Mouse (Mus musculus) embryo, embryonic 11.5 days (tissue): ENCODE results near the gene Rundc1.
"Not testable (repeated sequence)": the region's sequence is repeated elsewhere in the genome, so short reads cannot be mapped to it uniquely, and the experiment has no call there.

Experiments used
- DNase-seq: peaks from one replicate; pipeline ENCODE4 v3.0.0-alpha.2; 2012; ENCODE audit warnings: low read depth, low spot score

Gene Rundc1

DNA sequence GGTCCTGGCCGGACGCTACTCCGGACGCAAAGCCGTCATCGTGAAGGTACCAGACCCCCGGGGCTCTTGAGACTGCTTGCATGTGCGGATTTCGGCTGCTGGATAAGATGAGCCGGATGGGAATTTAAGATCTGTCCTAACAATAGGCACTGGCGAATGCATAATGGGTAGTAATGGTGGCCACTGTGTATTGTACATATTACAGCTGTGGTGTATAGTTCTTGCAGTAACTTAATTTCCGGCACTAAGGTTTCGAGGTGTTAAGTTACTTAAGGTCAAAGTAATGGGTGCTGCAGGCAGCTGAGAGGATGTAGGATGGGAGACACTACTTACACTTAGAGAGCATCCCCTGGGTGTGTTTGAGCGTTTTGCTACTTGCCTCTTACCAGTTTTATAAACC, 17.9 kb downstream of the Rundc1 start:
- DNase-seq = no peak

DNA sequence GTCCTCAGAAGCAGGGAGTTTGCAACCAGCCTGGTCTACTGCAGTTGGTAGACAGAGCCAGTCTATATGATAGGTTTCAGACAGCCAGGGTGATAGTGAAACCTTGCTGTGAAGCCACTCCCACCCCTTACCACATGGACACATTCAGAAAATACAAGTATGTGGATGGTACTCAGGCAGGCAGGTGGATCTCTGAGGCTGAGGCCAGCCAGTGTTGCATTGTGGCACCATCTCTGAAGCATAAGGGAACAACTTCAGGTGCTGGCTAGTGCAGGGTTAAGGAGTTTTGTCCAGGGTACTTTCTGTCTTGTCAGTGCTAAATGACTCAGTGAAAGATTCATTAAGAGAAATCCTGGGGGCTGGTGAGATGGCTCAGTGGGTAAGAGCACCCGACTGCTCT, 21.4 kb downstream of the Rundc1 start:
- no peak for DNase-seq

DNA sequence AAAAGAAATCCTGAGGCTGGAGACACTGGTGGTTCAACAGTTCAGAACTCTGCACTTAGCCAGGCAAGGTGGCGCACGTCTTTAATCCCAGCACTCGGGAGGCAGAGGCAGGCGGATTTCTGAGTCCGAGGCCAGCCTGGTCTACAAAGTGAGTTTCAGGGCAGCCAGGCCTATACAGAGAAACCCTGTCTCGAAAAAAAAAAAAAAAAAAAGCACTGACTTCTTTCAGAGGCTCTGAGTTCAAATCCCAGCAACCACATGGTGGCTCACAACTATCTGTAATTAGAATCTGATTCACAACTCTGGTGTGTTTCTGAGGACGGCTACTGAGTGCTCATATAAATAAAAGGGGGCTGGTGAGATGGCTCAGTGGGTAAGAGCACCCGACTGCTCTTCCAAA, 22.0 kb downstream of the Rundc1 start:
- not testable (repeated sequence) for DNase-seq

DNA sequence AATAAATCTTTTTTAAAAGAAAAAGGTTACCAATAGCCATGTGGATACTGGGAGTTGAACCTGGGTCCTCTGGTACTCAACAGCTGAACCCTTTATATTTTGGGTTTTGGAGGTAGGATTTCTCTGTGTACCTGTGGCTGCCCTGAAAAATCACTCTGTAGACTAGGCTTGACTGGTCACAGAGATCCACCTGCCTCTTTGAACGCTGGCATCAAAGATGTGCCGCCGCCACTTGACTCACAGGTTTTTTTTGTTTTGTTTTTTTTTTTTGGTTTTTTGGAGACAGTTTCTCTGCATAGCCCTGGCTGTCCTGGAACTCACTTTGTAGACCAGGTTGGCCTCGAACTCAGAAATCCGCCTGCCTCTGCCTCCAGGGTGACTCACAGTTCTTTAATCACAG, 22.9 kb downstream of the Rundc1 start:
- DNase-seq = no peak

DNA sequence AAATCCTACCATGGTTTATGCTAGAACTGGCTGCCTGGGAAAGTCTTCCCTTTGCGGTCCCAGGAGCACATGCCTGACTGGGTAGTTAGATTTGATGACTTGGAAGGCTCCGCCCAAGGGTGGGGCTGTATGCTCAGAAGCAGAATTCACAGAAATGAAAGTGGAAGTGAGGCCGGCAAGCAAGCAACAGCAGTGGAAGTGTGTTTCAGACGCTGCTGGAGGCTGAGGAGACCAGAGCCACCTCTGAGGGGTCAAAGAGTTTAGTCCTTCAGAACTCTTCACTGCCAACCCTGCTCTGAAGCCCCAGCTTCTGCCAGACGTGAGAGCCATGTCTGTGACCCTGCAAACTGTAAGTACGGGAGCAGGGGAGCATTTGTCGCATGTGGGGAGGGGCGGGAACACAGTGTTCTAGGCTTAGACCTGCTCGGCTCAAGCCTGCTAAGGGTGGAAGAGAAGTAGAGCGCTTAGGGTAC, 23.4 kb downstream of the Rundc1 start, which contains the start of gene Ifi35:
Gene Ifi35 (plus strand): TSS at position 134 of the 473 bp plus-strand sequence.
- DNase-seq = no peak

DNA sequence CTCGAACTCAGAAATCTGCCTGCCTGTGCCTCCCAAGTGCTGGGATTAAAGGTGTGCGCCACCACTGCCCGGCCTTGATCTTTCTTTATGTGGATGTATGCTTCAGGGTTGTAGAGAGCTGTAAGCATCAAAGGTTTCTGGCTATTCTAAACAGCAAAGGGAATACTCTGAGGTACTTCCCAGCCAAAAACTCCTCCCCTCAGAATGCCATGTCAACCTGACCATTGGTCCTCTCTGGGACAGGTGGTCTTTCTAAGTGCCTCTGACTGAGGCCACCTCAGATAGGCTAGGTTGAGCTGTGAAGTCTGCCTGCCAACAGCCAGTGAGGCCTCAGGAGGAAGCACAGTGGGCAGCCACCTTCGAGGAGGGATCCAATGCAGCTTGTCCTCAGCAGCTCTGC, 24.0 kb downstream of the Rundc1 start:
- DNase-seq = no peak

DNA sequence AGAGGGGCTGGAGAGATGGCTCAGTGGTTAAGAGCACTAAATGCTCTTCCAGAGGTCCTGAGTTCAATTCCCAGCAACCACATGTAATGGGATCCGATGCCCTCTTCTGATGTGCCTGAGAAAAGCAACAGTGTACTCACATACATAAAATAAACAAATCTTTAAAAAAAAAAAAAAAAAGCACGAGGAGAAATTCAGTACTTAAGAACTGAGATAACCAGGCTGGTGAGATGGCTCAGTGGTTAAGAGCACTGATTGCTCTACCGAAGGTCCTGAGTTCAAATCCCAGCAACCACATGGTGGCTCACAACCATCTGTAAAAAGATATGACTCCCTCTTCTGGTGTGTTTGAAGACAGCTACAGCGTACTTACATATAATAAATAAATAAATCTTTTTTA, 24.7 kb downstream of the Rundc1 start:
- DNase-seq = not testable (repeated sequence)

DNA sequence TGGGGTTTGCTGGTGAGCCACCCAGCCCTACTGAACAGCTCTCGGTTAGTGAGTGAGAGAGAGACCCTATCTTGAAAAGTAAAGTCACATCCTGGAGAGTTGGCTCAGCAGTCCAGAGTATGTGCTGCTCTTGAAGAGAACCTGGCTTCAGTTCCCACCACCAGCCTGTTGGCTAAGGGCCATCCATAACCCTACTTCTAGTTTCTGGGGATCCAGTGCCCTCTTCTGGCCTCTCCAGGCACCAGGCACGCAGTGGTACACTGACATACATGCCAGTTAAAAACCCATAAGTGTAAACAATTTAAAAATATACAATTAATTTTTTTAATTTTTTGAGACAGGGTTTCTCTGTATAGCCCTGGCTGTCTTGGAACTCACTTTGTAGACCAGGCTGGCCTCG, 25.5 kb downstream of the Rundc1 start:
- DNase-seq = no peak

DNA sequence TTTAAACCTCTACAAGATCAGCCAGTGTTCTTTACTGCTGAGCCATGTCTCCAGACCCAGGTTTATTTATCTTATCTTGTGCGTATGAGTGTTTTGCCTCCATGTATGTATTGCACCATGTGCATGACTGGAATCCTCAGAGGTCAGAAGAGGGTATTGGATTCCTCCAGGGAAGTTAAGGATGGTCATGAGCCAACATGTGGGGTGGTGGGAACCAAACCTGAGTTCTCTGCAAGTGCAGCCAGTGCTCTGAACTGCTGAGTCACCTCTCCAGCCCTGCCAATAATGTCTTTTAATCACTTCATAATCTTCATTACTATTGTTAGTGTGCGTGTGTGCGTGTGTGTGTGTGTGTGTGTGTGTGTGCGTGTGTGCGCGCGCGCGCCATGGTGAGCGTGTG, 26.7 kb downstream of the Rundc1 start:
- no peak for DNase-seq

DNA sequence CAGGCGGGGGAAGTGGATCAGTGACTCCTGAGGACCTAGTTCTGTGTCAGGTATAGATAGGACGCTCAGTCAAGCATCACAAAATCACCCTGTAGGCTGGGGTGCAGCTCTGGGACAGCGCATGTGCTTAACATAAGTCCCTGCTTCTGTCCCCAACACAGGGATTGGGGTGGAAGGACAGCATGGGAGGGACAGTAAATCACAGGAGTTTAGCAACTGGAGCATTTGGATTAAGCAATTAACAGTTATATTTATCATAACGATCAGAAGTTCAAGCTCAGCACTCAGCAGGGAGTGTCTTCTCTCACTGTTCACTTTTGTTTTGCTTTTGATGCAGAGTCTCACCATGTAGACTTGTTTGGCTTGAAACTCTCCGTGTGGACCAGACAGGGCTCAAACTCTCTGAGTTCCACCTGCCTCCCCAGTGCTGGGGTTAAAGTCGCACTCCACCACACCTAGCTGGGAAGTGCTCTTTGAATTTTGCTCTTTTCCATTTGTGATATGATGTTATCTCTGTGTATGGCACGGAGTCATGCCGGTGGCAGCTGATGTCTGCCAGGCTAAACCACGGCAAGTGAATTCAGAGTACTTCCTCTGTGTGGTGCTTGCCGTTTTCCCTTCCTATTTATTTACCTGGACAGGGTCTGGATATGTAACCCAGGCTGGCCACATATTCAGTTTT, 27.3 kb downstream of the Rundc1 start:
- no peak for DNase-seq

DNA sequence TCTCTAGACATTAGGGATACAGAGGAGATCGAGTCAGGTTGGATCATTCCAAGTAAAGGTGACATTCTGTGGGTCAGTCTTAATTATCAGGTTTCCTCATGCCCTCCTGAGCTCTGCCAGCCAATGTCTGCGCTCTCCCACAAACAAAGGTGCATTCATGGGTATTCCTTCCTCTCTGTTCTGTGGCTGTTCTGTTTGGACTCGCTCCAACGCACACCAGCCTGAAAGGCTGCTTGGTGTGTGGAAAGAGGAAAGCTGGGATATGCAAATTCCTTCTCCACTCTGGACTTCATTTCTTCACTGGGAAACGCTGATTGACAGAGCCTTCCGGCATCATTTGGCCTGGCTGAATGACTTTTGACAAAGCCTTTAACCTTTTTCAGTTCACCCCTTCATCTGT, 29.8 kb downstream of the Rundc1 start:
- no peak for DNase-seq

DNA sequence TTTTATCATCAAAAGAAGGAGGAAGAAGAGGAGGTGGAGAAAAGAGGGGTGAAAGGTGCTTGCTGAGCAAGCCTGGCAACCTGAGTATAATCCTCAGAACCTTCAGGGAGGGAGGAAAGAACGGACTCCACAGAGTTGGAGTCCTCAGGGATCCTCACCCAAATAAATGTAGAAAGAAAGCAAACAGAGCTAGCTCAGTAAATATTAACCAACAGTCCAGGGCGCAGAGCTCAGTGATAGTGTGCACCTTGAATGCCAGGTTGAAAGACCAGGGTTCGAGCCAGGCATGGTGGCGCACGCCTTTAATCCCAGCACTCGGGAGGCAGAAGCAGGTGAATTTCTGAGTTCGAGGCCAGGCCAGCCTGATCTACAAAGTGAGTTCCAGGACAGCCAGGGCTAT, 30.7 kb downstream of the Rundc1 start:
- DNase-seq = no peak

DNA sequence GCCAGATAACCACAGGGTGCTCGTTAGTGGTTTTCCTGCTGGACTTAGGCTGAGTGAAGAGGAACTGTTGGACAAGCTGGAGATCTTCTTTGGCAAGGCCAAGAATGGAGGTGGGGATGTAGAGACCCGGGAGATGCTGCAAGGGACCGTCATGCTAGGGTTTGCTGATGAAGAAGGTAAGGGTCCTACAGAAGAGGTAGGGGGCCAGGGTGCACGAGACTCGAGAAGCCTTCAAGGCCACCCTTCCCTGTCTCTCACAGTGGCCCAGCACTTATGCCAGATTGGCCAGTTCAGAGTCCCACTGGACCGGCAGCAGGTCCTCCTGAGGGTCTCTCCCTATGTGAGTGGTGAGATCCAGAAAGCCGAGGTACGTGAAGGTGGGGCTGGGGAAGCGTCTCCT, 32.7 kb downstream of the Rundc1 start:
- DNase-seq = no peak

DNA sequence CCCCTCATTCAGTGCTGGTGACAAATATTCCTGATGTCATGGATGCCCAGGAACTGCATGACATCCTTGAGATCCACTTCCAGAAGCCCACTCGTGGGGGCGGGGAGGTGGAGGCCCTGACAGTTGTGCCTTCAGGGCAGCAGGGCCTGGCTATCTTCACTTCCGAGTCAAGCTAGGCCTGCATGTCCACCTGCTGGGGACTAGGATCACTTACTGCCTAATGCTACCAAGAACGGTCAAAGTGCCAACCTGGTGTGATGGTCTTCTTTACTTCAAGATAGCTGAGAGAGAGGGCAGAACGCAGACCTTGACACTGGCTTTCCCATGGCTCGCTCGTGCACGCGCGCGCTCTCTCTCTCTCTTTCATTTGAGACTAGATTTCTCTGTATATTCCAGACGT, 33.3 kb downstream of the Rundc1 start:
- DNase-seq = no peak

DNA sequence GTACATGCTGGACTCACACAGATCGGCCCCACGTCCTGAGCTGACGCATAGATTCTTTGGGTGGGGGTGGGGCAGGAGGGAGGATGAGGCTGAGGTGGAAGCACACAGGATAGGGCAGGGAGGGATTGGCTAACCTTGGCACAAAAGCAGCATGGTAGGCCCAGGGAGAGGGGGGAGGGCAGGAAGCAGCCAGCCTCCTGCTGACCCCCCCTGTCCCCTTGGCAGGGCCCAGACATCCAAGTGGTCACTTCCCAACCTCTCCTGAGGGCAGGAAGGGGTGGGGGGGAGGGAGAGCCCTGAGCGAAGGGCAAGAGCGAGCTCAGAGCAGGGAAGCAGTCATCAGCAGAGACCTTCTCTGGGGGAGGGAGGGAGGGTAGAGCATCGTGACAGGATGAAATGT, 34.8 kb downstream of the Rundc1 start:
- DNase-seq = no peak

DNA sequence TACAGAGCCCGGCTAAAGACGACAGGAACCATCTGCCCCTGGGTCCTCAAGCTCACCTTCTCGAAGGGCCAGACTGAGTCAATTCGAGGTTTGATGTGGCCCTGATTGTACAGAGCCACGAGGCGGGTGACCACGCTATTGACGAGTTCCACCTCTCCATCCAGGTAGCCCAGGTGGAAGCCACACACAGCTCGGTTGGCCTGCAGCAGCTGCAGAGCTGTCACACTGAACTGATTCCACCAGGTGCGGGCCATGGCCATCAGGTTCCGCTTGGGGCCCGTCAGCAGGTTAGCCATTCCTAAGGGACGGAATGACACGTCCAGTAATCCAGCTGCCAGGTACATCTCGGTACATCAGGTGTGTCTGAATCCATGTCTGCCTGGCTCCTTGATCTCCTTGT, 35.4 kb downstream of the Rundc1 start:
- DNase-seq = no peak

DNA sequence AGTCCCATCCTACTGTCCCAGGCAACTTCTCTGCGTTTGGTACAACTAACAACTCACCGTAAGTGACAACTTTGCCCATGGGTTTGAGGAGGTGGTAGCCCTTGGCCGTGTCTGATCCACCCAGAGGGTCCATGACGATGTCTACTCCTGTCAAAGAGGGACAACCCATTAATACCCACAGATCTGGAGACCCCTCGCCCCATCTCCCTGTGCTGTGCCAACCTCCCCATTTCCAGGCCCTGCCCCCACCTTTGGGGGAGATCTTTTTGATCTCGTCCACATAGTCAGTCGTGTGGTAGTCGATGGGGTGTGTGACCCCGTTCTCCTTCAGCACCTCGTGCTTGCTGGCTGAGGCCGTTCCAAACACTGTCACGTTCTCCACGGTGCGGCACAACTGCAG, 37.3 kb downstream of the Rundc1 start:
- no peak for DNase-seq

DNA sequence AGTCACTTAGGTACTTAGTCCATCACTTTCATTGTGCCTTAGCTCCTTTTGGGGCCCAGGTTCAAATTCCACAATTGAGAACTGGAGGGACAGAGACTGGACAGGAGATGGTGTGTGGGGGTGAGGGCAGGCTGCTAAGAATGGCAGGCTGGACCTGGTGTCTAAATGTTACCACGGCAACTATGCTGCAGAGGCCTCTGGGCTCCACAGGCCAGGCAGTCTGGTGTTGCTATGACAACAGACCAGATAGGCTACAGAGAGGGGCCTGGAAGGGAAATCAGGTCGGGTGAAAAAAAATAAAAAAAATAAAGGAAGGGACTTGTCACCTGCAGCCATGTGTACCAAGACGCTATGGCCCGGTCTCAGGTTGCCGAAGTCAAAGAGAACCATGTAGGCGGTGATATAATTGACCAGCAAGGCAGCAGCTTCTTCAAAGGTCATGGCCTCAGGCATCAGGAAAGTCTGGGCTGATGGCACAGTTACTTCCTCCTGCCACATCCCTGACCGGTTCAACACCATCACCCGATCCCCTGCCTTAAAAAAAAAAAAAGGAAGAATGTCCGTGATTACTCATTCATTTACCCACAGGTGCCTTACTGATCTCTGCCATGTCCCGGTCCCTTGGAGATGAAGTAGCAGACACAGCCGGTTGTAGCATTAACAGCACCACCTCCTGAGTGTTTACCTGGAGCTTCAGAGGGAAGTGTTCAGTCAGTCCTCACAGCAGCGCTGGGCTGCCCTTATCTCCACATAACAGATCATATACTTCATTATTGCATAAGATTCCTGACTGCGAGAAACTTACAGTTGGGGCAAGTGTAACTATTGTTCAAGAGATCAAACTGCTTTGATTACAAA, 37.9 kb downstream of the Rundc1 start:
- DNase-seq = no peak

DNA sequence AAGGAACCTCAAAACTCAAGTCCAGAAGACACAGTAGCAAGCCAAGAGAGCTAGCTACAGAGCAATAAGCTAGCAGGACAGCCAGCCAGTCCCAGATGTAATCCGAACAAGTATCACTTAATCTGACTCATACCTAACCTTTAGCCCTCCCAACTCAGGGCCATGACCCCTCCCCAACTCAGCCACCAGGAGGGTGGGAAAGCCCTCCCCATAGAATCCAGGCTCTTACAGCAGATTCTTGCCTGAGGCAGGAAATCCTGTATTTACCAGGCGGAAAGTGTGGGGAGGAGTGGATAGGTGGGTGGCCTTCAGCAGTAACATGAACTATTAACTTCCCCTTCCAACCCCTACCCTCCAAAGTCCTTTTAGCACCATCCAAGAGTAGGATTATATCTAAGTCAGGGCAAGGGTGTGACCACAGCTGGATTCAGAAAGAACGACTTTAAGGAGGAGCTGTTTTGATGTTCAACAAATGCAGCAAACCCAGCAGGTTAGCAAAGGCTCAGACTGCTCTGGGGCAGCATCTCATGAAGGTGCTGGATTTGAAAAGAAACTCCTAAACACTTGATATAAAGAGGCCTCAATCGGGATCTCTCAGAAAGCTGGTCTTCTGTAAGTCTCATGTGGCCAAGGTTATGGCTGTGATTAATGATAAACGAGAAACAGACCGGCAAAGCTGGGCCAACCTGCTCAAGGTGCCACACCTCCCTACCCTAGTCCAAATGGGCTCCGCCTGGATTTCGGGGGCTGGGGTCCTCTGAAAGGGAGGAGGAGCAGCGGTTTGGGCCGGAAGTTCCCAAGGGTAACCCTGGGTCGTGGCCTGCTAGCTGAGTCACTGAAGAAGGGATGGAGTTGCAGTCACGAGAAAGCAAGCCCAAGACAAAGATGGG, 39.6 kb downstream of the Rundc1 start, which contains the start of gene Rnd2:
Gene Rnd2 (plus strand): TSS at position 789 of the 890 bp plus-strand sequence.
- no peak for DNase-seq

DNA sequence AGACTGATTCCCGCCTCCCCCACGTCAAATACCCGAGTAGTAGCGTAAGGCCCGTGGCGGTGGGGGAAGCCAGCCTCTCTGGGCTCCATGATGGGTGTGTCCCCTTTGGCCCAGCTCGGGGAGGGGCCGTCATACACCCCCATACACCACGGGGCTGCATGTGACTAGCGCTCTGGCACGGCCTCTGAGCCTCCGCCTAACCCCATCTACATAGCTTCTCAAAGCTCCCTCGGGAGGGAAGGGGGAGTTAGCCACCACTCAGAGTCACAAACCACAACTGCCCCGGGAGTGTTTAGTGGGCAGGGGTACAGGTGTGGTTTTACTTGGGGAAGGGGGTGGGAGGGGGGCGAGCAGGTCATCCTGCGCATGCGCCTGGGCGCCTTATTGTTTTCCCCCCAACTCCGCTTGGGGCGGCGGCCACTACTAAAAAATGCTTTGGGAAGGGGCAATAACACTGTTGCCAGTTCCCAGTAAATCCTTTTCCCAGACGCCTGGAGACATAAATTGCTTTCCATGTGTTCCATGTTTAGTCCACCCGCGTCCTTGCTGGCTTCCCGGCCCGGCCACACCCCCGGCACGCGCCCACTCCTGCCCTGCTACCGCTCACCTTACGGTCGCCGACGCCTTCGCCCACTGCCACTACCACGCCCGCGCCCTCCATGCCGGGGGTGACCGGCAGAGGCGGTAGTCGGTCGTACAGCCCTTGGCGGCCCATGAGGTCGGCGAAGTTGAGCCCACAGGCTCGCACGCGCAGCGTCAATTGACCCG, 40.4 kb downstream of the Rundc1 start:
- no peak for DNase-seq

DNA sequence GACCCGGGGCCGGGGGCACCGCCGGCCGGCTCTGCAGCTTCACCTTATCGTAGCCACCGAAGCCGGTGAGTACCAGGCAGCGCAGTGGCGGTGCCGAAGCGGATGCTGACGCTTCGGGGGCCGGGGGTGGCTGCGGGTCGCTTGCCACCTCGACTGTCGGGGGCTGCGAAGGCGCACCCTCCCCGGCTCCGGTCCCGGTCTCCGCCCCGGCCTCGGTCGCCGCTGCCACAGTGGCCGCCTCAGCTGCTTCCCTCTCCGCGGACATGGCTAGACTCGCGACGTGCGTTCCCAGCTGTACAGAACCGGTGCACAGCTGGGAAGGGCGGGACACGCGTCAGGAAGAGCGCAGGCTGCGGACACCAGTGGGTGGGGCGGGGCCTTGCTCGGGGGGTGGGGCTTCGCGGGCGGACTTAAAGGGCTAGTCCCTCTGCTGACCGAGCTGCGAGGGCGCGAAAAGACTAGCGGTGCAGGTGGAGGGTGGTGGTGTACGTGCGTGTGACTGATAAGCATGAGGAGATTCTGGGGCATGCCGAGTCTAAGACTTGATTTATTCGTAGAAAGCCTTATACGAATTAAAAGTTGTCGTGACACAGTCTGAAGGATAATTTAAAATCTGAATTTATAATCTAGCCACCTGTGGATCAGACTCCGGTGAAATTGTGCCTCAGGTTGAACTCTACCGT, 41.1 kb downstream of the Rundc1 start, which contains the start of gene Vat1:
Gene Vat1 (minus strand): TSS at position 362 of the 683 bp plus-strand sequence.
- DNase-seq = no peak
